ENCODE assay signal across 8 mouse cellular contexts in genomic region chr2:160368422-160369357, GRCm38 (mm10). TPM values are rescaled to one million over a fixed set of nuclear protein-coding genes. Genes with fewer than 3 reads are reported as not detected.
DNase-seq lines count a peak whose midpoint lies in the region; ATAC-seq and TF ChIP-seq lines count a peak whose summit lies in the region.

No protein-coding gene starts in this region.

- no peaks in the 10 kb centered on the region for H3K36me3 ChIP-seq in liver, embryonic 11.5 days (ENCODE audit: control insufficient read depth, insufficient read depth, low read length)
- H3K36me3 ChIP-seq in limb, embryonic 10.5 days: no peaks in the 10 kb centered on the region
- no peaks in the 10 kb centered on the region for H3K36me3 ChIP-seq in neural tube, embryonic 15.5 days

- no peak for TF ChIP-seq CTCF in embryonic fibroblast, embryonic 13.5 days (IDR thresholded peaks at IDR 0.05; ENCODE audit: borderline replicate concordance, insufficient read depth, low read length)

- H3K4me2 ChIP-seq in liver, embryonic 11.5 days: peak overlapping the region; percentile 90
- peak overlapping the region; percentile 98 for H3K4me2 ChIP-seq in neural tube, embryonic 15.5 days

- no peak overlapping the region for H3K9ac ChIP-seq in liver, embryonic 11.5 days (ENCODE audit: low read depth, low read length)
- H3K9ac ChIP-seq in neural tube, embryonic 15.5 days (replicated peaks): no peak overlapping the region

- WGBS in liver, embryonic 11.5 days: 2% methylated on average over 52 of the region's 52 CpGs
- WGBS in limb, embryonic 10.5 days: under 1% methylated on average over 52 of the region's 52 CpGs
- WGBS in neural tube, embryonic 15.5 days: 1% methylated on average over 52 of the region's 52 CpGs

- no peak overlapping the region for H3K27ac ChIP-seq in liver, embryonic 11.5 days (ENCODE audit: low read depth, low read length)
- H3K27ac ChIP-seq in embryonic fibroblast, embryonic 13.5 days (ENCODE audit: insufficient read depth, low read length): no peak overlapping the region
- H3K27ac ChIP-seq in limb, embryonic 10.5 days: peak overlapping the region; percentile 25; the same call in 1 of the 2 replicates
- H3K27ac ChIP-seq in neural tube, embryonic 15.5 days (replicated peaks): no peak overlapping the region

- peaks cover 87% of the 10 kb centered on the region for H3K27me3 ChIP-seq in liver, embryonic 11.5 days (replicated peaks; ENCODE audit: control insufficient read depth, insufficient read depth, low read length)
- H3K27me3 ChIP-seq in limb, embryonic 10.5 days (ENCODE audit: low read depth, poor library complexity, severe bottlenecking): peaks cover 88% of the 10 kb centered on the region
- peaks cover 61% of the 10 kb centered on the region for H3K27me3 ChIP-seq in neural tube, embryonic 15.5 days (replicated peaks)

- TF ChIP-seq POLR2A in embryonic fibroblast, embryonic 13.5 days (IDR thresholded peaks at IDR 0.05; ENCODE audit: low read depth, low read length): no peak

- ATAC-seq in liver, embryonic 11.5 days (replicated peaks; ENCODE audit: low FRiP score): no peak
- no peak for ATAC-seq in neural tube, embryonic 15.5 days (ENCODE audit: low FRiP score)

- DNase-seq in liver, embryonic 11.5 days (ENCODE audit: low spot score): no peak
- DNase-seq in liver: no peak
- peak; percentile 63 for DNase-seq in limb, embryonic 10.5 days (ENCODE audit: low spot score)
- DNase-seq in layer of hippocampus, adult 11-12 months (ENCODE audit: low spot score): no peak
- DNase-seq in urinary bladder, postnatal 14 days (ENCODE audit: low spot score): no peak
- DNase-seq in thymus, adult 18-20 months: no peak

- H3K4me3 ChIP-seq in liver, embryonic 11.5 days (ENCODE audit: low read depth, low read length): peak overlapping the region; percentile 30
- H3K4me3 ChIP-seq in embryonic fibroblast, embryonic 13.5 days (ENCODE audit: insufficient read depth, low read length): peak overlapping the region; percentile 3; the same call in 1 of the 2 replicates
- peak overlapping the region; percentile 67 for H3K4me3 ChIP-seq in limb, embryonic 10.5 days
- H3K4me3 ChIP-seq in neural tube, embryonic 15.5 days (replicated peaks): peak overlapping the region; percentile 57

- no peaks in the 10 kb centered on the region for H3K9me3 ChIP-seq in liver, embryonic 11.5 days (ENCODE audit: control insufficient read depth, low read length)
- H3K9me3 ChIP-seq in limb, embryonic 10.5 days (replicated peaks): no peaks in the 10 kb centered on the region
- no peaks in the 10 kb centered on the region for H3K9me3 ChIP-seq in neural tube, embryonic 15.5 days (replicated peaks)

- H3K4me1 ChIP-seq in liver, embryonic 11.5 days (replicated peaks; ENCODE audit: control insufficient read depth, insufficient read depth, low read length): peaks cover 10% of the 10 kb centered on the region; the same call in 1 of the 2 replicates
- H3K4me1 ChIP-seq in embryonic fibroblast, embryonic 13.5 days (ENCODE audit: control insufficient read depth, insufficient read depth, low read length): no peaks in the 10 kb centered on the region
- peaks cover 63% of the 10 kb centered on the region for H3K4me1 ChIP-seq in limb, embryonic 10.5 days
- peaks cover 60% of the 10 kb centered on the region for H3K4me1 ChIP-seq in neural tube, embryonic 15.5 days

RNA-seq across cellular contexts. Expression of gene Mafb, which starts 1.8 kb away (rescaled TPM):
- polyA plus RNA-seq in liver, embryonic 11.5 days (2014; fragmentation: Nextera tagmentation; extraction: Ambion mirVana): 4.5 and 5.0 TPM in 2 replicates
- 2.9 and 12.5 TPM in 2 replicates for polyA plus RNA-seq in embryonic fibroblast, embryonic 13.5 days (2011; ENCODE audit: insufficient read length, low read depth, missing spikeins)
- 2.2 and 4.2 TPM in 2 replicates for polyA plus RNA-seq in limb, embryonic 10.5 days (2016; fragmentation: Nextera tagmentation; extraction: Ambion mirVana)
- 20.1 and 22.9 TPM in 2 replicates for polyA plus RNA-seq in neural tube, embryonic 15.5 days (2015; fragmentation: Nextera tagmentation; extraction: Ambion mirVana)

RNA-seq across cellular contexts. Expression of gene Gm826, which starts 34.7 kb away (rescaled TPM):
- polyA plus RNA-seq in liver, embryonic 11.5 days (2014; fragmentation: Nextera tagmentation; extraction: Ambion mirVana): 8.4 and 8.6 TPM in 2 replicates
- polyA plus RNA-seq in embryonic fibroblast, embryonic 13.5 days (2011; ENCODE audit: insufficient read length, low read depth, missing spikeins): not detected in 2 replicates
- polyA plus RNA-seq in limb, embryonic 10.5 days (2016; fragmentation: Nextera tagmentation; extraction: Ambion mirVana): 0.28 TPM in 1 of 2 replicates, not detected in the other
- 0.42 TPM in 1 of 2 replicates, not detected in the other for polyA plus RNA-seq in neural tube, embryonic 15.5 days (2015; fragmentation: Nextera tagmentation; extraction: Ambion mirVana)

Comparison
In these comparisons a context has a peak if more than half of its experiments do, and no peak if none do; other contexts are left out.
1. H3K4me3 ChIP-seq: peak in every context shown above with its lines; median percentile 67 in limb, embryonic 10.5 days; 57 in neural tube, embryonic 15.5 days; 30 in liver, embryonic 11.5 days; 3 in embryonic fibroblast, embryonic 13.5 days.